Mouse (Mus musculus) left cerebral cortex, adult 11 months (tissue): Measurements from ENCODE around the gene Fcmr.

Experiments
- DNase-seq: peaks from one replicate; pipeline ENCODE4 v3.0.0; 2022; ENCODE audit warnings: low spot score

Gene Fcmr

GRCm38 (mm10) chr1:130857456-130857855 is 8.0 kb upstream of the Fcmr start:
- DNase-seq: no peak

- no peak for DNase-seq
Observed at GRCm38 (mm10) chr1:130864238-130864637, 1.2 kb upstream of the Fcmr start.

GRCm38 (mm10) chr1:130864741-130865140 is 728 bp upstream of the Fcmr start:
- no peak for DNase-seq

- no peak for DNase-seq
Observed at GRCm38 (mm10) chr1:130872912-130873311, 7.4 kb downstream of the Fcmr start.

GRCm38 (mm10) chr1:130875139-130875538 is 9.7 kb downstream of the Fcmr start:
- peak; percentile 48 for DNase-seq

- no peak for DNase-seq
Observed at GRCm38 (mm10) chr1:130875910-130876309, 10.4 kb downstream of the Fcmr start.

GRCm38 (mm10) chr1:130876931-130877509 is 11.6 kb downstream of the Fcmr start:
- peak; percentile 52 for DNase-seq

- DNase-seq: no peak
Observed at GRCm38 (mm10) chr1:130877889-130878614, 12.6 kb downstream of the Fcmr start.

GRCm38 (mm10) chr1:130879927-130880326 is 14.5 kb downstream of the Fcmr start:
- DNase-seq: no peak

GRCm38 (mm10) chr1:130883146-130883545 is 17.7 kb downstream of the Fcmr start:
- DNase-seq: no peak

GRCm38 (mm10) chr1:130887354-130887753 is 21.9 kb downstream of the Fcmr start, which contains the start of gene Il24:
TSS of gene Il24 (minus strand) at chr1:130887454.
- DNase-seq: no peak

- DNase-seq: no peak
Observed at GRCm38 (mm10) chr1:130892446-130892845, 27.0 kb downstream of the Fcmr start.

- DNase-seq: no peak
Observed at GRCm38 (mm10) chr1:130893329-130894040, 28.0 kb downstream of the Fcmr start.

- no peak for DNase-seq
Observed at GRCm38 (mm10) chr1:130894468-130894867, 29.0 kb downstream of the Fcmr start.

- DNase-seq: no peak
Observed at GRCm38 (mm10) chr1:130902505-130902904, 37.0 kb downstream of the Fcmr start.

- no peak for DNase-seq
Observed at GRCm38 (mm10) chr1:130911401-130912010, 46.0 kb downstream of the Fcmr start, which contains the start of gene Il20. TSS of gene Il20 (minus strand) at chr1:130911451.

- DNase-seq: no peak
Observed at GRCm38 (mm10) chr1:130918323-130918980, 53.0 kb downstream of the Fcmr start.

GRCm38 (mm10) chr1:130926484-130926883 is 61.0 kb downstream of the Fcmr start:
- no peak for DNase-seq
